Comparison of ENCODE assay signal across 16 mouse cellular contexts in the genomic region with DNA sequence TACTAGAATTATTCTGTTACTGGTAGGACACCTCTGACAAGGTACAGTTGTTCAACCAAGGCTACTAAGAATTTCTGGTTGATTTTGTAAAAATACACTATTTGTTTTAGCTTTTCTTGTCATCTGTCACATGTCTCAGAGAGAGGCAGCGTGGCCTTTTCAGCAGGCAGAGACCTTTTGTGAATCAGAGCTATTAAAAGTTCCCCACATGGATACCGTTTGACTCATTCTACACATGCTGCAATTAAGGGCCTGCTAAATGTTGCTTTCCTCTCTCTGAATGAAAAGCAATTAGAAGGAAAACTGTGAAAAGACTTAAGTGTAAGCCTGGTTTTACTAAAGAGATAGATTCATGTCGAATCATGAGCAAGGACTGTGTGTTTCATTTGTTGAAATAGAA.
"Had no signal": no experiment of that assay in that cellular context is flagged by ENCODE, and none has a peak within 500 bp of the region (broad histone marks: within the 10 kb centered on the region; RNA-seq: fewer than 3 reads in every experiment).

No protein-coding gene starts in this region.

- H3K9me3 ChIP-seq: limb, embryonic 10.5 days; liver, embryonic 13.5 days; lung, embryonic 15.5 days; megakaryocyte, embryonic 14.5 days; midbrain, embryonic 15.5 days; neural tube, embryonic 13.5 days had no signal

- ATAC-seq: liver, postnatal 0 days; midbrain, embryonic 15.5 days had no signal

- H3K4me3 ChIP-seq: left cerebral cortex, adult 2 months; limb, embryonic 10.5 days; liver, embryonic 13.5 days; lung, embryonic 15.5 days; megakaryocyte, embryonic 14.5 days; midbrain, embryonic 15.5 days; neural tube, embryonic 13.5 days had no signal

- H3K9ac ChIP-seq: liver, embryonic 13.5 days; liver, postnatal 0 days; lung, embryonic 15.5 days; midbrain, embryonic 15.5 days; neural tube, embryonic 13.5 days had no signal

- H3K4me2 ChIP-seq: liver, embryonic 13.5 days; lung, embryonic 15.5 days; midbrain, embryonic 11.5 days; midbrain, embryonic 15.5 days; neural tube, embryonic 13.5 days had no signal

- H3K27me3 ChIP-seq: liver, embryonic 13.5 days; lung, embryonic 15.5 days; megakaryocyte, embryonic 14.5 days; midbrain, embryonic 15.5 days; neural tube, embryonic 13.5 days had no signal

- H3K27ac ChIP-seq: left cerebral cortex, adult 2 months; limb, embryonic 10.5 days; liver, embryonic 13.5 days; lung, embryonic 15.5 days; macrophage; midbrain, embryonic 15.5 days; neural tube, embryonic 13.5 days had no signal

- H3K4me1 ChIP-seq: limb, embryonic 10.5 days; liver, embryonic 13.5 days; lung, embryonic 15.5 days; megakaryocyte, embryonic 14.5 days; midbrain, embryonic 15.5 days; neural tube, embryonic 13.5 days had no signal

- DNase-seq: kidney, adult 9 months; kidney, postnatal 10 days; kidney, postnatal 4 days; liver, embryonic 13.5 days; liver, postnatal 0 days; lung, postnatal 14 days; retina, postnatal 1 day; right cerebral cortex, postnatal 25 days had no signal

- H3K36me3 ChIP-seq: limb, embryonic 10.5 days; liver, embryonic 13.5 days; lung, embryonic 15.5 days; midbrain, embryonic 15.5 days; neural tube, embryonic 13.5 days had no signal
